Mouse (Mus musculus) T-helper 17 cell (primary cell): ENCODE measurements around the gene Ndufa6.

Experiments
- in situ Hi-C, 2 experiments: fragments of 300-600 bp; cut with MboI, MseI; formaldehyde crosslinking; loops; 1 replicate in 1 of 2; 2 replicates in 1 of 2; pipeline ENCODE4 v1.15.1; 2025; ENCODE audit warnings: high pct_unique_total_duplicates in 2 of 2

Ndufa6 gene

DNA sequence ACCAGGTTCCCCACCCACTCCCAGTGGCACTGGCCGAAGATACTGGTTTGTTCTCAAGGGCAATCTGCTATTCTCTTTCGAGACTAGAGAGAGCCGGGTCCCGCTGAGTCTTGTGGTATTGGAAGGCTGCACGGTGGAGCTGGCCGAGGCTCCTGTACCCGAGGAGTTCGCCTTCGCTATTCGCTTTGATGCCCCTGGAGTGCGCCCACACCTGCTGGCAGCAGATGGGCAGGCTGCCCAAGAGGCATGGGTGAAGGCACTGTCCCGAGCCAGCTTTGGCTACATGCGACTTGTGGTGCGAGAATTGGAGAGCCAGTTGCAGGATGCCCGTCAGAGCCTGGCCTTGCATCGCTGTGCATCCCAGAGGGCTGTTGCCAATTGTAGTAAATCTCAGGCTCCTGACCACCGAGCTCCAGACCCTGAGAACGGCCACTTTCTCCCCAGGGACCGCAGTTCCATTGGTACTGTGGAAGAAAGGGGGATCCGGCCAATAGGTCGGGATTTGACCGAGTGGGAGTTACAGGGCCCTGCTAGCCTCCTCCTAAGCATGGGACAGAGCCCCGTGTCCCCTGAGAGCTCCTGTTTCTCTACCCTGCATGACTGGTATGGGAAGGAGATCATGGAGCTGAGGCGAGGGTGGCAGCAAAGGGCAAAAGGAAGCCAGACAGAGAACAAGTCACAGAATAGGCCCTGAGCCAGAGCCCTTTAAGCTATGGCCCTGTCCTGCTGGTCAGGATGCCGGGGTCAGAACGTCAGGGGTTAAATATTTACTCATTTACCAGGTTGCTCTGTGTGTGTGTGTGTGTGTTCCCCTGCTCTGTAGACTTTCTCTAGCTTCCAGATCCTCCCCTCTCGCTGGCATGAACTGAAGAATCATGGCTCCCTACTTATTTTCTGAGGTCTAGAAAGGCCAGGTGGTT, 10.5 kb downstream of the Ndufa6 start:
- in situ Hi-C loops: loop anchor here (10.0 to 25.0 kb wide), 4 partner anchors 199 to 1251 kb away; partner anchors contain the start of genes Srebf2 (in 1 of the 2) and Ttll12 (in 1 of the 2)

DNA sequence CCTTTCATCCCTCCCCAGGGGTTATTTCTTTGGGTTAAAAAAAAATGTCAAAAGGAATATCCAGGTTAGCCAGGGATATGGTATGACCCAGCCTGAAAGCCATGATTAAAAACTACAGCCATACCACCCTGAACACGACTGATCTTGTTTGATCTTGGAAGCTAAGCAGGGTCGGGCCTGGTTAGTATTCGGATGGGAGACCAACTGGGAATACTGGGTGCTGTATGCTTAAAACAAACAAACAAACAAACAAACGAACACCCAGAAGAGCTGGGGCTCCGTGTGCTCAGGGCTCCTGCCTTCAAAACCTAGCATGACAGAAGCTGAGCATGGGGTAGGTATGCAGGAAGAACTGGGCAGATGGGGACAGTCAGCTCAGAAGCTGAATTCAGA, 11.6 kb downstream of the Ndufa6 start:
- in situ Hi-C loops: loop anchor here (10.0 to 25.0 kb wide), 4 partner anchors 198 to 1252 kb away; partner anchors contain the start of genes Srebf2 (in 1 of the 2) and Ttll12 (in 1 of the 2)

DNA sequence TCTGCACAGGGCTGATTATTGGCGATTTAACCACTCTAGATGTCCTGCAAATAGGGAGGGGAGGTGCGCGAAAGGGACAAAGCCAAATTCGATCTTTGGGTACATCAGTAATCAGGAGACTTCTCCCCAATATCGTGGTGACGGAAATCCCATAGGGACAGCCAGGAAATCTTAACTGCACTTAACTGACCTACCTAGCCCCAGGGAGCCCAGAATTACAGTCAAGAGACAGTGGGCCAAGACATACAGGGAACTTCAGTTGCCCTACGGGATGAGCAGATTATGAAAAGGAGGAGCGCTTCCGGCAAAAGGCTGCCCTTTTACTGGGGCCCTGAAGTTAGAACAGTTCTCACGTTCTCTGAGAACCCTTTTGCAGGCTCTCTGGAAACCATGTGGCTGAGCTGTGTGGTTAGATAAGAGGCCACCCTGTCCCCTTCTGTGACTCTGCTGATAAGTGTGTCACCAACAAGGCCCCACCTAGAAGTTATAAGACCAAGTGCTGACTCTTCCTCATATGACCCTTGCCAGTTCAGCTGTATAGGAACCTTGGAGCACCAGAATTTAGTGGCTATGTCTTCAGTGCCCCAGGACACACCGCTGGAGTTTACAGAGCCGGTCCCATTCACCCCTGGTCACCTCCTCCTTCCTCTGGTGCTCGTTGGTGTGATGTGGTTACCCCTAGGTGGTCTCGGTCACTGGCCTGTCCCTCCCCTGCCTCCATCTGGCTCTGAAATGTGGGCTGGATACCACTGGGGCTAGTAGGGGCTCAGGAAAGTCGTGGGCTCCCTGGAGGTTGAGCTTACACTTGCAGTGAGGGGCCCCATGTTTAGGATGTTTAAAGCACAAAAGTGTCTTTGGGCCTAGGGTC, 12.2 kb downstream of the Ndufa6 start:
- in situ Hi-C loops: loop anchor here (10.0 to 25.0 kb wide), 4 partner anchors 197 to 1253 kb away; partner anchors contain the start of genes Srebf2 (in 1 of the 2) and Ttll12 (in 1 of the 2)

DNA sequence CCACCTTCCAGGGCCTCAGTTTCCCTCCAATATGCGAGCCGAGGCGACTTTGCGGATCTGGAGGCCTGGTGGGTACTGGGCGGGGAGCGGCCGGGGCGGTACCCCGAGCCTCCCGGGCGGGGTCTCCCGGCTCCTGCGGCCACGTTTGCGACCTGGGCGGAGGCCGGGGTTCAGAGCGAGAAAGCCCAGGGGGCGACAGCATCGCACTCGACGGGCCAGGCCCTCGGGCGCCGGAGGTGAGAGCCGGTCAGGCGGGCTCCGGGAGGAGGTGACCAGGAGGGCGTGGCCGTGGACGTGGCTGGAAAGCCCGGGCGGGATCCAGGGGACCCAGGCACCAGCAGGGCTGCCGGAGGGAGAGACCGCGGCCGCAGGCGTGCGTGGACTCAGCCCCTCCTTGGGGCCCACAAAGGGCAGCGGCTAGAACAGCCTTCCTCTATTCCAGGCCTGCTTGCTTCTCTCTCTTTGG, 13.1 kb downstream of the Ndufa6 start:
- in situ Hi-C loops: loop anchor here (10.0 to 25.0 kb wide), 4 partner anchors 196 to 1254 kb away; partner anchors contain the start of genes Srebf2 (in 1 of the 2) and Ttll12 (in 1 of the 2)

DNA sequence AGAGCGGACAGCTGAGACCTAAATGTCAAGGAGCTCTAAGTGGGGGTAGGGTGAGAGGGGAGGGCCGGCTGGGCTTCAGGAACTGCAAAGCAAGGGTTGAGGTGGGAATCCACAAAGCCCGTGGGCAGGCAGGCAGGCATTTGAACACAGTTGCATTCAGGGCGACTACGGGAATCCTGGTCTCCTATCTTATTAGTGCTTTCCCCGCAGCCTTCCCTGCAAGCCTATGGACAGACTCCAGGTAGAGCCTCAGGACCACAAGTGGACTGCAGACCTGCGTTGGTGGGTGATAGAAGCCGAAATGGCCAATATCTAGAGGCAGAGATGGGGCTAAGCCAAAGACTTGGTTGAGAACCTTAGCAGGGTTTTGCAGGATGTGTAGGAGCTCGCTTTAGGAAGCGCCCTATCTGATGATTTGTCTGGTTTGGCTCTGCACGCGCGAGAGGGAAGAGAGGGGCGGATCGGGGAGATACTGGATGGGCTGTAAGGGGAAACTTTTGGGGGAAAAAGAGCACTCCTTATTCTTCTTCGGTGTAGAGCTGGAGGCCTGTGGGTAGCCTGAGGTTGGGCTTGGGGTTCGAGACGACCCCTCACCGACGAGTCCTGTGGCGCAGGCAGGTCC, 13.6 kb downstream of the Ndufa6 start:
- in situ Hi-C loops: loop anchor here (10.0 to 25.0 kb wide), 4 partner anchors 196 to 1254 kb away; partner anchors contain the start of genes Srebf2 (in 1 of the 2) and Ttll12 (in 1 of the 2)

DNA sequence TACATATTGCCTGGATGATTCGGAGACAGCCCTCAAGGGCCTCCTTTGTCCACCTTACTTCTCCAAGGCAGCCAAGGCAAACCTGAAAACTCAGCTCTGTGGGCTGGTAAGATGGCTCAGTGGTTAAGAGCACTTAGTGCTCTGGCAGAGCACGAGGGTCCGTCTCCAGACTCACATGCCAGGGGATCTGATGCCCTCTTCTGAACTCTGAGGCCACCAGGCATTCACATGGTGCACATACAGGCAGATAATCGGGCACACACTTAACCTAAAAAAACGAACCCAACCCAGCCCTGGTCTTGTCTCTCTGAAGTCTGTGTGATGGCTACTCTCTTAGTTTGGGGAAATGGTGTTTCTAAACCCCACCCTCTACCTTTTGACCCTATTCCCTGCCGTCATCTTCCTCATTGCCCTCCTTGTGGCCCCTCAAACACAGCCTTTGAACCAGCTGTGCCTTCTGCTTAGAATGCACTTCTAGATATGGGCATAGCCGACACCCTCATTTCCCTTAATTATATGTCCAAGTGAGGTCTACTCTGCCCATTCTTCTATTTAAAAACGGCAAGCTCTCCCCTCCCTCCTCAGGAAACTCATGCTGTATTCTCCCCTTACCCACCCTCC, 14.4 kb downstream of the Ndufa6 start:
- in situ Hi-C loops: loop anchor here (10.0 to 25.0 kb wide), 4 partner anchors 195 to 1255 kb away; partner anchors contain the start of genes Srebf2 (in 1 of the 2) and Ttll12 (in 1 of the 2)

DNA sequence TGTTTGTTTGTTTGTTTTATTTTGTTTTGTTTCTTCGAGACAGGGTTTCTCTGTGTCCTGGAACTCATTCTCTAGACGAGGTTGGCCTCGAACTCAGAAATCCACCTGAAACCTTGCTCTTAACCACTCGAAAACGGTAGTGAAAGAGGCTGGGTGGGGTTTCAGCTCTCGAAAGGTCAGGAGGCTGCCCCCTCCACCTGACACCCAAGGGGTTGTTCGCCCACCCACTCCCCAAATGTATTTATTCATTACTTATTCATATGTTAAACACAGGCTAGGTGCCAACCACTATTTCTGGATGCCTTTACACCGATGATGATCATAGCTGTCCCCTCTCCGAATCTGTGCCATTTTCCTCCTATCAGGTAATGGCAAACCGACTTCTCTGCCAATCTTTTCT, 15.0 kb downstream of the Ndufa6 start:
- in situ Hi-C loops: loop anchor here in 1 of 2 experiments (25.0 kb wide), 1 partner anchor 802 kb away; no protein-coding TSS in a partner anchor

DNA sequence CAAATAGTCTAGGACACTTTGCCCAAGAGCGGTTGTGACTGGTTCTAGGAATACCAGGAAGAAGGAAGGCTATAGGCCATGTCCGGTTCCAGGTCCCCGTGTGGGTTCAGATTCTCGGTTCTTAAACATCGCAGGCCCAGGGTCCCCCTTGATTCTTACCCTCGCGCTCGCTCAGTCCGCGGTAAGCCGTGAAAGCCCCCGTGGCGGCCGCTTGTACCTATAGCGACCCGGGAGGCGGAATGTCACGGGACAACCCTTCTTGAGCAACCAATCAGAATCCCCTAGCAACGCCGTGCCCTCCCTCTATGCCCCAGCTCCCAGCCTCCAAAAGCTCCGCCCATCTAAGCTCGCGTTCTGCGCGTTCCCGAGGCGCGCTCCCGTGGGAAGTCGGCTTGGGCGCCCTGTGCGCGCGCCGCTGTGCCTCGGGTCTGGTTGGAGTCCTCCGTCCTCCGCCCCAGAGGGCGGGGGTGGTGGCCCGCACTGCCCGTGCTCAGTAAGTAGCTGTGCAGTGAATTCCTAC, 15.5 kb downstream of the Ndufa6 start, which contains the start of the genes Naga, Pheta2 and Smdt1:
Gene Naga (minus strand): TSS at position 333 of the 520 bp plus-strand sequence.
Gene Pheta2 (plus strand): TSS at position 350 of the 520 bp plus-strand sequence.
Gene Smdt1 (plus strand): TSS at position 367 of the 520 bp plus-strand sequence.
- in situ Hi-C loops: loop anchor here in 1 of 2 experiments (25.0 kb wide), 1 partner anchor 801 kb away; no protein-coding TSS in a partner anchor

DNA sequence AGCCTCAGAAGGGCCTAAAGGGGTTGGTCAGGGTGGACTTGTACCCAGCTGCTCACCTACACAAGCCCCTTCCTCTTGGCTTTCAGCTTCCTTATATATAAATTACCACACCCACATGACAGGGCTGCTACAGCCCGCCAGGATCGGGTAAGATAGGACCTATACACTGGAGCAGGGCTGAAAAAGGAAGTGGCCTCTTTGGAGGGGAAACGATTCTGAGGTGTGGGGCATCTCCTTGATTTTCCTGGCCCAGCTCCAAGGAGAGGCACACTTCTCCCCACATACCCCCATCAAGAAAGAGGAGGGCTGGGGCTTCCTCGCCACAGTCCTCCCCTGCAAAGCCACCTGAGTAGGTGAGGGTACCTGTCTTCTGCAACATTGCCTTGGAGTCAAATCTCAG, 16.2 kb downstream of the Ndufa6 start:
- in situ Hi-C loops: loop anchor here in 1 of 2 experiments (25.0 kb wide), 1 partner anchor 801 kb away; no protein-coding TSS in a partner anchor

DNA sequence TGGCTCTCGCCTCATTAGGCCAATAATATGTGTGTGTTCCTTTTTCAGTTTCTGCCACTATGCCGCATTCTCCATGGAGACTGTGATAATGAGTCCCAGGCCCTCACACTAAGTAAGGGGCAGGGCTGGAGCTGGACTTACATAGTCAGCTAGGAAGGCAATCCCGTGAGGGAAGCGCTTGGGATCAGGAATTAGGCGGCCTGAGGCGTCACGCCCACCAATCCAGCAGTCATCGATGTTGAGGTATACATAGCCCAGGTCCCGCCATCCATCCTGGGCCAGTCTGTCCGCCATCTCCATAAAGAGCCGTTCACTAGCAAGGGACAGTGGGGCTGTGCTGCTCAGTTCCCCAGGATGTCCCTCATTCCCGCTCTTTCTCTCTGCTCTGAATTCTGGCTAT, 17.5 kb downstream of the Ndufa6 start:
- in situ Hi-C loops: loop anchor here in 1 of 2 experiments (25.0 kb wide), 1 partner anchor 799 kb away; no protein-coding TSS in a partner anchor

DNA sequence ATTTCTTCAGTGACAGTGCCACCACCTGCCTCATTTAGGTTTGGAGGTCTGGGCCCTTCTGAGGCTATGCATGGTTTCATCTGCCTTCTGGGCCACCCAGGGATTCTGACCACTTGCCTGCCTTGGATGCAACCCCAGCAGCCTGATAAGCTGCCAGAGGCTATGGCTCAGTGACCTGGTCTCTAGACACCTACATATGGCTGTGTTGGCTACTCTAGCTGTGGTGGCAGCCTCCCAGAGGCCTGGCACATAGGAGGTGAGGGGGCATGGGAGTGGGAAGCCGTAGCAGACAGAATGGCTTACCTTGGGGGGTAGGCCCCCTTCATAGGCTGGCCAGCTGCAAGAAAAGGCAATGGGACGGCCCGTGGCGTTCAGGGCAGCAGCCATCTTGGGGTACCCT, 18.9 kb downstream of the Ndufa6 start:
- in situ Hi-C loops: loop anchor here in 1 of 2 experiments (25.0 kb wide), 1 partner anchor 798 kb away; no protein-coding TSS in a partner anchor

DNA sequence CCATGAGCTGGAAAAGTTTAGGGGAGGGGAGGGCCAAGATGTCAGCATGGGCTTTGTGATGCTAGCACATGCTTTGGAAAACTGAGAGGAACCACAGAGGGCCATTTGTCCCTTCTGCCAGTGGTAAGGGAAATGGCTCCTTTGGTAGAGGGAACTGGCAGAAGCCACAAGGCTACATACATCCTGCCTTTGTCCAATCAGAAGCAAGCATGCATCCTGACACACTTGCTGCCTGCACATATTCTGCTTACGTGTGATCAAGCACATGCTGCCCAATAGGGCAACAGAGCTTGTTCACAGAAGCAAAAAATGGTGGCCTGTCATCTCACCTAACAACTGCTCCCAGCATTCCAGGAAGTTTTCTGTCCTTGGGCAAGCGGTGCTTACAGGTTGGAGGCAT, 28.7 kb downstream of the Ndufa6 start:
- in situ Hi-C loops: loop anchor here in 1 of 2 experiments (25.0 kb wide), 1 partner anchor 788 kb away; no protein-coding TSS in a partner anchor

DNA sequence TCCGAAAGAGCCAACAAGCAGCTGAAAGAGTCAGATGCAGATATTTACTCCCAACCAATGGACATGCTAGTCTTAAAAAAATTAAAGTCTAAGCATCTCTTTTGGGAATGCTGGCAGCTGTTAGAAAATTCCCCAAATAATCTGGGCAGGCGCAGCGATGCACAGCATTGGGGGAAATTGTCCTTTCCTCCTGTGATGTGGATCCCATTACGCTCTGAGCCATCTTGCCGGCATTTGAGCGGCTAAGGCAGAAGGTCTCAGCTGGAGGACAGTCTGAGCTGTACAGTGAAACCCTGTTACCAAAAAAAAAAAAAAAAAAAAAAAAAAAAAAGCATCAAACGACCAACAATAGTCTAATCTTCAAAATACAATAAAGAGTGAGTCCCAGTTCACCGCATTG, 31.9 kb downstream of the Ndufa6 start:
- in situ Hi-C loops: loop anchor here in 1 of 2 experiments (5.0 kb wide), 1 partner anchor 50 kb away; the partner anchor contains the start of gene Sept3

DNA sequence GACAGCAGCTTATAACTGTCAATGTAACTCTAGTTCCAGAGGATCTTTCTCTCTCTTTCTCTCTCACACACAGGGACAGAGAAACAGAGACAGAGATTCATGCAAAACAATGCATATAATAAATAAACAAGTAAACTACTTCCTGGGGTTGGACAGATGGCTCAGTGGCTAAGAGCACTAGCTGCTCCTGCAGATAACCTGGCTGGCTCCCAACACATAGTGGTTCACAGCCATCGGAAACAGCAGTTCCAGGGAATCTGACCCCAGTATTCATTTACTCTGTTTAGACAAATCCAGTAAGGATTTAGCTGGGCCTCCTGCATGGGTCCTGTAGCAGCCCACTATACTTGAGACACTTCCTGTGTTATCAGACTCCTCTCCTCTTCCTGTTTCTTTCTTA, 34.5 kb downstream of the Ndufa6 start:
- in situ Hi-C loops: loop anchor here in 1 of 2 experiments (5.0 kb wide), 1 partner anchor 47 kb away; the partner anchor contains the start of gene Sept3

DNA sequence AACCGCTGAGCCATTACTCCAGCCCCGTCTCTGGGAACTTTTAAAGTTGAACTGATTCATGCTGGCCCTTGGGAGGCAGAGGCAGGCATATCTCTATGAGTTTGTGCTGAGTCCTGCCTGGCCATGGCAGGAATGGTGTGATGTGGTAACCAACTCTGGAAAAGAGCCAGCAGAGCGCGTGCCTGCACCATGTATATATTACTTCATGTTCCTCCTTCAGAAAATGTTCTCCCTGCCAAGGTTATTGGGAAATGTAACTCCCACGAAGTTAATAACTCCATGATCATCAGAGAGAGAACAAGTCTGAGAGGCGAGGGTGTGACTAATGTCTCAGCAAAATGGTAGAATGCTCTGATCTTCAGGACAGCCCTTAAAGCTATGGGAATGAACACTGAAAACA, 36.3 kb downstream of the Ndufa6 start:
- in situ Hi-C loops: no loop called here

DNA sequence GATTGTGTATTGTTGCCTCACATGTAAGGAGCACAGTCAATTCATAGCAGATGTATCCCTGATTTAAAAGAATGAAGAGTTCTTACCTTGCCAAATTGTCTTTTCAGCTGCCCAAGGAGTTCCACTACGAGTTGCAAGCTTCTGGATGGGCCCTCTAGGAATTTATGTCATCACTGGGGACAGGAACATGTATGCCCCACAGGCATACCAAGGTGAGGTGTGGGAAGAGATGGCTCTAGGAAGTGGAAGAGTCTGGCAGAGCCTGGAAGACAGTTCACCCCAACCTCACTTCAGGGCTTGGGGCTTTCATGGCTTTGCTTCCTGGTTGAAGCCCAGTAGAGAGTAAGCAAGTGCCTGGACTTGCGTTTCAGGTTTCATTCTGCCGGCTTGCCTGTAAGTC, 45.7 kb downstream of the Ndufa6 start:
- in situ Hi-C loops: no loop called here

DNA sequence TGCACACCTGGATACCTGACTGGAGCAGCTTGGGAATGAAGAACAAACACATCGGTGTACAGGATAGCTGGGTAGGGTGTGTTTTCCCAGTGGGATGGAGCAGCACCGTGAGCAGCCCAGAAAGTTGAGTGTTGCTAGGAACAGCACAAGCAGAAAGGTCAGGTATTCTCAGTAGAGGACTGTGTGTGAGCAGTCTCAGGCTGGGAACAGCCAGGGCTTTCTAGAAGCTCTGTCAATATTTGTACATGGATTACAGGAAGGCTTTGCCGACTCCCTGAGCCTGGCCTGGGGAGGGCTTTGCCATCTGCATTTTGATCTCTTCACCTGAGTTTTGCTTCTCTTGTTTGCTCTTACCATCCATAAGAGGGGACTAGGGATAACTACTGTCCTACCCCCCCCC, 47.0 kb downstream of the Ndufa6 start:
- in situ Hi-C loops: no loop called here
